Mouse (Mus musculus): ENCODE data around the gene Capn12. TPM values are rescaled to one million over a fixed set of nuclear protein-coding genes. Genes with fewer than 3 reads are reported as not detected.

The Capn12 gene
- polyA plus RNA-seq, 1 experiment from 2014 or later, result 0.15 TPM

- Histone ChIP-seq H3K27ac (replicated peaks) (peak overlapping the region; percentile 84), H3K4me1 (peaks cover 48% of the 10 kb centered on the region), H3K36me3 (peaks cover 100% of the 10 kb centered on the region), H3K9ac (peak overlapping the region; percentile 38), H3K4me2 (no peak overlapping the region), H3K9me3 (no peaks in the 10 kb centered on the region), H3K27me3 (replicated peaks) (no peaks in the 10 kb centered on the region), H3K4me3 (no peak overlapping the region)
- ATAC-seq (ENCODE audit: extremely low read depth, insufficient number of reproducible peaks, low FRiP score, low TSS enrichment), result peak; percentile 40; the same call in 1 of the 2 replicates
- 71% methylated on average over 13 of the region's 13 CpGs for WGBS
These were observed 20.3 kb downstream of the Capn12 start for GRCm38 (mm10) chr7:28901311-28902125.

- Histone ChIP-seq H3K27ac (replicated peaks) (peak overlapping the region; percentile 84), H3K4me1 (peaks cover 42% of the 10 kb centered on the region), H3K9me3 (no peaks in the 10 kb centered on the region), H3K4me3 (no peak overlapping the region), H3K27me3 (replicated peaks) (no peaks in the 10 kb centered on the region), H3K9ac (peak overlapping the region; percentile 53), H3K36me3 (peaks cover 100% of the 10 kb centered on the region), H3K4me2 (no peak overlapping the region)
- ATAC-seq (ENCODE audit: extremely low read depth, insufficient number of reproducible peaks, low FRiP score, low TSS enrichment), result no peak
- WGBS, result 82% methylated on average over 6 of the region's 6 CpGs
These were observed 21.0 kb downstream of the Capn12 start for GRCm38 (mm10) chr7:28902180-28902579.

- WGBS, result 81% methylated on average over 3 of the region's 3 CpGs
- no peaks in the 10 kb centered on the region for H3K9me3 ChIP-seq
- peak overlapping the region; percentile 53 for H3K9ac ChIP-seq
- H3K27ac ChIP-seq (replicated peaks), result peak overlapping the region; percentile 84
- no peak overlapping the region for H3K4me3 ChIP-seq
- H3K4me2 ChIP-seq, result no peak overlapping the region
- no peak for ATAC-seq (ENCODE audit: extremely low read depth, insufficient number of reproducible peaks, low FRiP score, low TSS enrichment)
- peaks cover 100% of the 10 kb centered on the region for H3K36me3 ChIP-seq
- peaks cover 38% of the 10 kb centered on the region for H3K4me1 ChIP-seq
- H3K27me3 ChIP-seq (replicated peaks), result no peaks in the 10 kb centered on the region
These were observed 21.6 kb downstream of the Capn12 start for GRCm38 (mm10) chr7:28902809-28903208.

- 70% methylated on average over 10 of the region's 10 CpGs for WGBS
- Histone ChIP-seq H3K4me1 (peaks cover 38% of the 10 kb centered on the region), H3K36me3 (peaks cover 100% of the 10 kb centered on the region), H3K9ac (peak overlapping the region; percentile 53; the same call in 1 of the 2 replicates), H3K4me2 (no peak overlapping the region), H3K27ac (replicated peaks) (peak overlapping the region; percentile 84), H3K9me3 (no peaks in the 10 kb centered on the region), H3K27me3 (replicated peaks) (no peaks in the 10 kb centered on the region), H3K4me3 (no peak overlapping the region)
- no peak for ATAC-seq (ENCODE audit: extremely low read depth, insufficient number of reproducible peaks, low FRiP score, low TSS enrichment)
These were observed 22.6 kb downstream of the Capn12 start for GRCm38 (mm10) chr7:28903778-28904177.

- H3K9me3 ChIP-seq, result no peaks in the 10 kb centered on the region
- WGBS, result 88% methylated on average over 5 of the region's 5 CpGs
- H3K4me1 ChIP-seq, result peaks cover 34% of the 10 kb centered on the region
- no peak for ATAC-seq (ENCODE audit: extremely low read depth, insufficient number of reproducible peaks, low FRiP score, low TSS enrichment)
- no peaks in the 10 kb centered on the region for H3K27me3 ChIP-seq (replicated peaks)
- peaks cover 100% of the 10 kb centered on the region for H3K36me3 ChIP-seq
- no peak overlapping the region for H3K4me3 ChIP-seq
- H3K4me2 ChIP-seq, result no peak overlapping the region
- no peak overlapping the region for H3K9ac ChIP-seq
- H3K27ac ChIP-seq (replicated peaks), result no peak overlapping the region
These were observed 26.0 kb downstream of the Capn12 start for GRCm38 (mm10) chr7:28907195-28907594.

GRCm38 (mm10) chr7:28911632-28912031 lies 30.4 kb downstream of the Capn12 start:
- 50% methylated on average over 4 of the region's 4 CpGs for WGBS
- H3K36me3 ChIP-seq, result peaks cover 100% of the 10 kb centered on the region
- 0 out of 2 replicates have a peak overlapping the region, but pooled peaks have one; percentile 16 for H3K9ac ChIP-seq
- peak; percentile 33 for ATAC-seq (ENCODE audit: extremely low read depth, insufficient number of reproducible peaks, low FRiP score, low TSS enrichment)
- no peak overlapping the region for H3K4me3 ChIP-seq
- H3K27me3 ChIP-seq (replicated peaks), result no peaks in the 10 kb centered on the region
- peaks cover 21% of the 10 kb centered on the region for H3K4me1 ChIP-seq
- no peak overlapping the region for H3K4me2 ChIP-seq
- peak overlapping the region; percentile 86 for H3K27ac ChIP-seq (replicated peaks)
- no peaks in the 10 kb centered on the region for H3K9me3 ChIP-seq

GRCm38 (mm10) chr7:28913171-28913570 lies 31.9 kb downstream of the Capn12 start:
- peaks cover 100% of the 10 kb centered on the region for H3K36me3 ChIP-seq
- no peak overlapping the region for H3K4me3 ChIP-seq
- peak overlapping the region; percentile 86 for H3K27ac ChIP-seq (replicated peaks)
- WGBS, result 77% methylated on average over 11 of the region's 11 CpGs
- peaks cover 35% of the 10 kb centered on the region for H3K4me1 ChIP-seq
- H3K27me3 ChIP-seq (replicated peaks), result no peaks in the 10 kb centered on the region
- no peak for ATAC-seq (ENCODE audit: extremely low read depth, insufficient number of reproducible peaks, low FRiP score, low TSS enrichment)
- no peak overlapping the region for H3K4me2 ChIP-seq
- H3K9ac ChIP-seq, result no peak overlapping the region
- H3K9me3 ChIP-seq, result no peaks in the 10 kb centered on the region

GRCm38 (mm10) chr7:28916491-28916890 lies 35.3 kb downstream of the Capn12 start:
- Histone ChIP-seq H3K9me3 (no peaks in the 10 kb centered on the region), H3K4me3 (no peak overlapping the region), H3K27me3 (replicated peaks) (no peaks in the 10 kb centered on the region), H3K4me2 (no peak overlapping the region), H3K4me1 (peaks cover 62% of the 10 kb centered on the region), H3K36me3 (peaks cover 86% of the 10 kb centered on the region), H3K9ac (no peak overlapping the region), H3K27ac (replicated peaks) (no peak overlapping the region)
- no peak for ATAC-seq (ENCODE audit: extremely low read depth, insufficient number of reproducible peaks, low FRiP score, low TSS enrichment)

GRCm38 (mm10) chr7:28917503-28918426 lies 36.5 kb downstream of the Capn12 start:
- H3K4me2 ChIP-seq, result no peak overlapping the region
- H3K36me3 ChIP-seq, result peaks cover 78% of the 10 kb centered on the region
- no peak overlapping the region for H3K4me3 ChIP-seq
- ATAC-seq (ENCODE audit: extremely low read depth, insufficient number of reproducible peaks, low FRiP score, low TSS enrichment), result no peak
- 66% methylated on average over 10 of the region's 10 CpGs for WGBS
- H3K27ac ChIP-seq (replicated peaks), result peak overlapping the region; percentile 29
- peaks cover 64% of the 10 kb centered on the region for H3K4me1 ChIP-seq
- H3K27me3 ChIP-seq (replicated peaks), result no peaks in the 10 kb centered on the region
- H3K9me3 ChIP-seq, result no peaks in the 10 kb centered on the region
- peak overlapping the region; percentile 48; the same call in 1 of the 2 replicates for H3K9ac ChIP-seq

- Histone ChIP-seq H3K4me2 (no peak overlapping the region), H3K4me1 (peaks cover 71% of the 10 kb centered on the region), H3K27me3 (replicated peaks) (no peaks in the 10 kb centered on the region), H3K27ac (replicated peaks) (peak overlapping the region; percentile 29; the same call in 1 of the 2 replicates), H3K4me3 (no peak overlapping the region), H3K9ac (0 out of 2 replicates have a peak overlapping the region, but pooled peaks have one; percentile 48), H3K36me3 (peaks cover 70% of the 10 kb centered on the region), H3K9me3 (no peaks in the 10 kb centered on the region)
- WGBS, result 69% methylated on average over 8 of the region's 8 CpGs
- ATAC-seq (ENCODE audit: extremely low read depth, insufficient number of reproducible peaks, low FRiP score, low TSS enrichment), result no peak
These were observed 37.3 kb downstream of the Capn12 start for GRCm38 (mm10) chr7:28918540-28918939.

GRCm38 (mm10) chr7:28919815-28920214 lies 38.6 kb downstream of the Capn12 start:
- Histone ChIP-seq H3K4me3 (no peak overlapping the region), H3K27me3 (replicated peaks) (no peaks in the 10 kb centered on the region), H3K4me1 (peaks cover 80% of the 10 kb centered on the region), H3K9me3 (no peaks in the 10 kb centered on the region), H3K27ac (replicated peaks) (peak overlapping the region; percentile 99), H3K4me2 (peak overlapping the region; percentile 39), H3K9ac (peak overlapping the region; percentile 69), H3K36me3 (peaks cover 57% of the 10 kb centered on the region)
- 5% methylated on average over 6 of the region's 6 CpGs for WGBS
- peak; percentile 67; the same call in 1 of the 2 replicates for ATAC-seq (ENCODE audit: extremely low read depth, insufficient number of reproducible peaks, low FRiP score, low TSS enrichment)

Data from heart, embryonic 13.5 days (tissue).